Mouse (Mus musculus) limb, embryonic 15.5 days (tissue): ENCODE measurements at regions not wholly inside any gene's neighbourhood (a gene's known extent, or its start where the extent isn't known, plus 50 kb on each side); places are given as distances from the start of the nearest gene placed in this dataset.

Source experiments
- ATAC-seq: fragments of 200-750 bp; cut with Nextera tagmentation; 2 replicates; pipeline ENCODE4 v1.8.0; 2017; ENCODE audit warnings: low read depth, moderate TSS enrichment; ENCODE audit not compliant: insufficient number of reproducible peaks, low FRiP score, low TSS enrichment
- H3K27ac ChIP-seq: fragments of 300-500 bp; sonication (generic); 2 replicates; pipeline ENCODE4 v1.5.1; 2015; ENCODE audit warnings: moderate library complexity, mild to moderate bottlenecking, inconsistent platforms
- H3K27me3 ChIP-seq: fragments of 300-500 bp; sonication (generic); 2 replicates; pipeline ENCODE4 v1.6.1; 2015; ENCODE audit warnings: inconsistent platforms
- H3K36me3 ChIP-seq: fragments of 300-500 bp; sonication (generic); 2 replicates; pipeline ENCODE4 v1.6.1; 2015; ENCODE audit warnings: inconsistent platforms
- H3K4me1 ChIP-seq: fragments of 300-500 bp; sonication (generic); 2 replicates; pipeline ENCODE4 v1.6.1; 2015; ENCODE audit warnings: inconsistent platforms
- H3K4me2 ChIP-seq: fragments of 300-500 bp; sonication (generic); 2 replicates; pipeline ENCODE4 v1.6.1; 2015; ENCODE audit warnings: mild to moderate bottlenecking, inconsistent platforms
- H3K4me3 ChIP-seq: fragments of 300-500 bp; sonication (generic); 2 replicates; pipeline ENCODE4 v1.5.1; 2015; ENCODE audit warnings: mild to moderate bottlenecking, inconsistent platforms
- H3K9ac ChIP-seq: fragments of 300-500 bp; sonication (generic); 2 replicates; pipeline ENCODE4 v1.6.1; 2015; ENCODE audit warnings: inconsistent platforms
- H3K9me3 ChIP-seq: fragments of 300-500 bp; sonication (generic); 2 replicates; pipeline ENCODE4 v1.6.1; 2016; ENCODE audit warnings: inconsistent platforms
- WGBS: fragments of 180-500 bp; shearing (Covaris S2); methylation state at CpG from one replicate; pipeline ENCODE4 v1.1.7; 2015; 5-methylcytosine and 5-hydroxymethylcytosine counted together

- Histone ChIP-seq H3K9ac (no peak overlapping the region), H3K4me1 (no peaks in the 10 kb centered on the region), H3K4me3 (no peak overlapping the region), H3K4me2 (no peak overlapping the region), H3K27ac (no peak overlapping the region), H3K27me3 (no peaks in the 10 kb centered on the region), H3K36me3 (no peaks in the 10 kb centered on the region), H3K9me3 (no peaks in the 10 kb centered on the region)
- no peak for ATAC-seq
- 94% methylated on average over 5 of the region's 5 CpGs for WGBS
These were observed 209.3 kb downstream of the Drd1 start for GRCm38 (mm10) chr13:53846221-53846620.

DNA sequence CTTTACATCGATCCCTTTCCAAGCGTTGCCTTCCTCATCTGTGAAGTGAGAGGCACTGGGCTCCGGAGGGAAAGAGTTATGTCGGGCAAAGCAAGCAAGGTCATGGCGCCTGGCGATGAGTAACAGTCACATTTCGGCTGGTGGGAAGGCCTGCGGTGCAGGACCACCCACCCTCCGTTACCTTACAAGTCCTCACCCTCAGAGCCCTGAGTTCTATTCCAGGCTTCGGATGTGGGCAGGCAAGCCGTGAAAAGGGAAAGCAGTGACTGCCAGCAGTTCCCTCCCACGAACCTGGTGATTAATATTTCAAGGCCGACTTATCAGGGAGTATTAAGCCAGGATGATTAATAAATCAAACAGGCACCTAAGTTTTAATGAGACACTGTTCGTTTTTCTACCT, 209.7 kb downstream of the Drd1 start:
- 79% methylated on average over 14 of the region's 14 CpGs for WGBS
- ATAC-seq: no peak
- no peaks in the 10 kb centered on the region for H3K27me3 ChIP-seq
- H3K9me3 ChIP-seq: no peaks in the 10 kb centered on the region
- H3K9ac ChIP-seq: no peak overlapping the region
- H3K4me2 ChIP-seq: no peak overlapping the region
- H3K36me3 ChIP-seq: no peaks in the 10 kb centered on the region
- no peaks in the 10 kb centered on the region for H3K4me1 ChIP-seq
- no peak overlapping the region for H3K4me3 ChIP-seq
- no peak overlapping the region for H3K27ac ChIP-seq

- Histone ChIP-seq H3K27me3 (0 out of 2 replicates have a peak, but pooled peaks cover 6% of the 10 kb centered on the region), H3K36me3 (no peaks in the 10 kb centered on the region), H3K4me2 (no peak overlapping the region), H3K4me3 (no peak overlapping the region), H3K9me3 (no peaks in the 10 kb centered on the region), H3K4me1 (no peaks in the 10 kb centered on the region), H3K27ac (no peak overlapping the region), H3K9ac (no peak overlapping the region)
- ATAC-seq: no peak
- 65% methylated on average over 8 of the region's 8 CpGs for WGBS
These were observed 229.4 kb downstream of the Drd1 start for GRCm38 (mm10) chr13:53825957-53826580.

- Histone ChIP-seq H3K9ac (no peak overlapping the region), H3K27me3 (peaks cover 9% of the 10 kb centered on the region; the same call in 1 of the 2 replicates), H3K9me3 (no peaks in the 10 kb centered on the region), H3K36me3 (no peaks in the 10 kb centered on the region), H3K27ac (no peak overlapping the region), H3K4me2 (no peak overlapping the region), H3K4me1 (no peaks in the 10 kb centered on the region), H3K4me3 (no peak overlapping the region)
- ATAC-seq: no peak
- WGBS: 79% methylated on average over 8 of the region's 8 CpGs
These were observed 233.4 kb downstream of the Drd1 start for GRCm38 (mm10) chr13:53822061-53822460.

- Histone ChIP-seq H3K27ac (no peak overlapping the region), H3K4me1 (0 out of 2 replicates have a peak, but pooled peaks cover 4% of the 10 kb centered on the region), H3K9me3 (no peaks in the 10 kb centered on the region), H3K4me3 (no peak overlapping the region), H3K9ac (no peak overlapping the region), H3K36me3 (no peaks in the 10 kb centered on the region), H3K4me2 (no peak overlapping the region), H3K27me3 (peaks cover 46% of the 10 kb centered on the region)
- ATAC-seq: no peak
- 87% methylated on average over 7 of the region's 7 CpGs for WGBS
These were observed 239.9 kb downstream of the Drd1 start for GRCm38 (mm10) chr13:53815629-53816028.

DNA sequence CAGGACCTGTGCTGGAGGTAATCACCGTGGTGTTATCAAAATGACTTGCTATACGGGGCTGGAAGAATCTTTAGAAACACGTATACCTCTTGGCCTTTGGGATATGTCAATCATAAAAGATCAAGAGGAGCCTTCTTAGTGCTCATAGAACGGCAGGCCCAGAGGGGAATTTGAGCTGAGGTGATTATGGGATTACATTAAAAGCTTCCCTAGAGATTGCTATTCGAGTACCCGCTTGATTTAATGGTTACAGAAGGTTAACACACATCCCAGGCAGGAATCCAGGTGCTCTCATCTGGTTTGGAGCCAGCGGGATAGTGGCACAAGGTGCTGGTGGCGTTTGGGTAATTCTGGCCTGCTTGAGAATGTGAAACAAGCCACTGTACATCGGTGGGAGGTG, 241.4 kb downstream of the Drd1 start:
- Histone ChIP-seq H3K9ac (no peak overlapping the region), H3K27ac (no peak overlapping the region), H3K4me1 (0 out of 2 replicates have a peak, but pooled peaks cover 4% of the 10 kb centered on the region), H3K9me3 (no peaks in the 10 kb centered on the region), H3K4me3 (no peak overlapping the region), H3K4me2 (no peak overlapping the region), H3K36me3 (no peaks in the 10 kb centered on the region), H3K27me3 (peaks cover 50% of the 10 kb centered on the region)
- WGBS: 16% methylated on average over 9 of the region's 9 CpGs
- ATAC-seq: no peak

- Histone ChIP-seq H3K27ac (no peak overlapping the region), H3K4me2 (no peak overlapping the region), H3K9ac (no peak overlapping the region), H3K27me3 (peaks cover 64% of the 10 kb centered on the region), H3K4me1 (peaks cover 18% of the 10 kb centered on the region), H3K4me3 (no peak overlapping the region), H3K9me3 (no peaks in the 10 kb centered on the region), H3K36me3 (no peaks in the 10 kb centered on the region)
- 31% methylated on average over 4 of the region's 4 CpGs for WGBS
- no peak for ATAC-seq
These were observed 243.6 kb downstream of the Drd1 start for GRCm38 (mm10) chr13:53811862-53812261.

GRCm38 (mm10) chr13:53811151-53811550, 244.4 kb downstream of the Drd1 start:
- no peak overlapping the region for H3K27ac ChIP-seq
- peaks cover 68% of the 10 kb centered on the region for H3K27me3 ChIP-seq
- H3K4me2 ChIP-seq: no peak overlapping the region
- H3K9ac ChIP-seq: no peak overlapping the region
- no peak for ATAC-seq
- H3K36me3 ChIP-seq: no peaks in the 10 kb centered on the region
- peaks cover 18% of the 10 kb centered on the region for H3K4me1 ChIP-seq
- no peak overlapping the region for H3K4me3 ChIP-seq
- 68% methylated on average over 8 of the region's 8 CpGs for WGBS
- no peaks in the 10 kb centered on the region for H3K9me3 ChIP-seq

- no peaks in the 10 kb centered on the region for H3K36me3 ChIP-seq
- H3K4me3 ChIP-seq: no peak overlapping the region
- WGBS: 17% methylated on average over 13 of the region's 13 CpGs
- H3K27me3 ChIP-seq: peaks cover 74% of the 10 kb centered on the region
- no peak for ATAC-seq
- no peak overlapping the region for H3K9ac ChIP-seq
- peak overlapping the region; percentile 19; the same call in 1 of the 2 replicates for H3K4me2 ChIP-seq
- H3K27ac ChIP-seq: no peak overlapping the region
- no peaks in the 10 kb centered on the region for H3K9me3 ChIP-seq
- H3K4me1 ChIP-seq: peaks cover 14% of the 10 kb centered on the region
These were observed 247.5 kb downstream of the Drd1 start for GRCm38 (mm10) chr13:53807791-53808525.

DNA sequence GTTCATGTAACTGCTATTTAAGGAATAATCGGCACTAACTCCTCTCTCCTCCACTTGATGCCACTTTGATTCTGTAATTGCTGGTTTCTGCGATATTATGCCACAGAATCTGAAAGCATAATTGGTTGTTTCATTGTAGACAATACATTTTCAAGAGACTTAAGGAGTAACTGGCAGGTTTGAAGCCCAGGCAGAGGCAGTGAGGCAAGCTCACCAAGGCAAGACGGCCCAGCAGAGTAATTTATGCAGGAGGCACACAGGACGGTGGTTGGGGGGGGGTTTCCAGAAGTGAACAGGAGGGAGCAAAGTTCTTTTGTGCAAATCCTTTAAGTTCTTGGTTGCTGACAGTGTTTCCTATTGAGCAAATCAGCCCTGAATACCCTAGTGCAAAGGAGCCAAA, 249.6 kb downstream of the Drd1 start:
- WGBS: 49% methylated on average over 4 of the region's 4 CpGs
- Histone ChIP-seq H3K9me3 (no peaks in the 10 kb centered on the region), H3K27me3 (peaks cover 65% of the 10 kb centered on the region), H3K4me2 (no peak overlapping the region), H3K4me3 (no peak overlapping the region), H3K4me1 (peaks cover 14% of the 10 kb centered on the region), H3K9ac (no peak overlapping the region), H3K27ac (no peak overlapping the region), H3K36me3 (no peaks in the 10 kb centered on the region)
- no peak for ATAC-seq

GRCm38 (mm10) chr13:53800978-53801377, 254.5 kb downstream of the Drd1 start:
- no peak overlapping the region for H3K9ac ChIP-seq
- WGBS: 74% methylated on average over 5 of the region's 5 CpGs
- H3K4me1 ChIP-seq: peaks cover 2% of the 10 kb centered on the region; the same call in 1 of the 2 replicates
- H3K27ac ChIP-seq: no peak overlapping the region
- no peaks in the 10 kb centered on the region for H3K9me3 ChIP-seq
- H3K4me3 ChIP-seq: no peak overlapping the region
- H3K4me2 ChIP-seq: no peak overlapping the region
- H3K36me3 ChIP-seq: no peaks in the 10 kb centered on the region
- peaks cover 36% of the 10 kb centered on the region; the same call in 1 of the 2 replicates for H3K27me3 ChIP-seq
- ATAC-seq: no peak

DNA sequence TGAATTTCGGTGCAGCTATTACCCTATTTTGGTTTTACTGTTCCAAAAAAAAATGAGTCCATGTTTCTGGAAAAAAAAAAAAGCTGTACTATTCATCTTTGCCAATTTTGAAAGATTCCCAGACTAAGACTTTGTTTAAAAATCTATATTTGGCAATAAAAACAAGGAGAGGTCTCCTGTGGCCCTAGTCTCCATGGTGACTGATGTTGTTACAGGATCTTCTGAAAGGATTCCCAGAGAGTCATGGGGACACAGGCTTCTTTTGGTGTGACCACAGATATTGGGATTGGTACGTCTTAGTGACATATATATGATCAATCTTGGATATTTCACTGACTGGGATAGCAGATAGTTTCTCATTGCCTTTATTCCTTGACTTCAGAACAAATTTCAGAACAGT, 266.7 kb downstream of the Drd1 start:
- H3K27me3 ChIP-seq: peaks cover 8% of the 10 kb centered on the region; the same call in 1 of the 2 replicates
- no peak overlapping the region for H3K27ac ChIP-seq
- H3K9me3 ChIP-seq: no peaks in the 10 kb centered on the region
- H3K36me3 ChIP-seq: no peaks in the 10 kb centered on the region
- H3K4me1 ChIP-seq: no peaks in the 10 kb centered on the region
- H3K4me3 ChIP-seq: no peak overlapping the region
- H3K4me2 ChIP-seq: no peak overlapping the region
- no peak for ATAC-seq
- WGBS: 76% methylated on average over 2 of the region's 2 CpGs
- no peak overlapping the region for H3K9ac ChIP-seq
